Mouse (Mus musculus) thymus, postnatal 10 days (tissue): ENCODE results near the gene Gpr161.

Source experiments
- DNase-seq, 2 experiments: peaks; one replicate each; pipeline ENCODE4 v3.0.0; 2021; ENCODE audit warnings: low spot score in 2 of 2

The Gpr161 gene

DNA sequence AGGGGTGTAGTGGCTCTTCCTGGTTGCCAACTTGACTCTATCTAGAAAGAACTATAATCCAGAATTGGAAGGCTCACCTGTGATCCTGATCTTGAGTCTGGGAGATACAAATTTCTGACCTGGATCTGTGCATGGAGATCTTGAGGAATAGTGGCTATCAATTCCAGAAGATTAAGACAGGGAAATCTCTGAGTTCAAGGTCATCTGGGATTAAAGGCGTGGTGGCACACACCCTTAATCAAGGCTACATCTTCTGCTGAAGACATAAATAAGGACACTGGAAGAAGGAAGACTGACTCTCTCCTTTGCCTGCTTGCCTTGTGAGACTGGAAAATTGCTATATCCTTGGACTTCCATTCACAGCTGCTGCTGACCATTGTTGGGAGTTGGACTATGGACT, at the start of gene Gpr161:
Gpr161 (plus strand) TSS at position 301 of the 400 bp plus-strand sequence.
- no peak for DNase-seq

DNA sequence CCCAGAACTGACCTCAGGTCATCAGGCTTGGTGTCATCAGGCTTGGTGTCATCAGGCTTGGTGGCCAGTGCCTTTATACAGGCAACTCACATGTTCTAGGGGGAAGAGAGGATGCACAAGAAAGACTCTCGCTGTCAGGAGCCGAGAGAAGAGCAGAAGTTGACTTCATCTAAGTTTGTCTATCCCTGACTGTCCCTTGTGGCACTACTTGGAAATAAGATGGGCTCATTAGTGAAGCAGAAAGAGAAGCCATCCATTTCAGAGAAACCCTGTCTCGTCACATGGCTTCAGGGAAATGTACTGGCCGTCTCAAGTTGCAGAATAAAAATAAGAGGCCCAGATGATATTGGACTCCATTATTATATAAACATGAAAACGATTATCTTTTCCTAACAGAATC, 49.0 kb upstream of the Gpr161 start:
- DNase-seq = no peak

DNA sequence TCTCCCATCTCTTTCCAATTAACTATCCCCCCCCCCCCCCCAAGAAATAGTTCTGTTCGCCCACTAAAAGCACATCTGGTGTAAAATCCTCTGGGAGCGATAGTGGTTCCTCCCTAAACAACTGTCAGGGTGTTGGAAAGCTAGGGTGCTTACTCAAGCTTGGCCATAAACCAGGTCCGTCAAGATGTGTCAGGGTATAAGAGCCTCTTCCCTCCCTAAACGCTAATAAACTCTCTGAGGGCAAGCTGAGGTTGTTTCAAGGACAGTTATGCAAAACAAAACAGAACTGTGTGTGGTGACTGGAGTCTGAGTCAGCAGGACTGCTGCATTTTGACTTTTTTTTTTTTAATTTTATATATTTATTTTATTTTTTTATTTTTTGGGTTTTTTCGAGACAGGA, 48.5 kb upstream of the Gpr161 start:
- DNase-seq = no peak

DNA sequence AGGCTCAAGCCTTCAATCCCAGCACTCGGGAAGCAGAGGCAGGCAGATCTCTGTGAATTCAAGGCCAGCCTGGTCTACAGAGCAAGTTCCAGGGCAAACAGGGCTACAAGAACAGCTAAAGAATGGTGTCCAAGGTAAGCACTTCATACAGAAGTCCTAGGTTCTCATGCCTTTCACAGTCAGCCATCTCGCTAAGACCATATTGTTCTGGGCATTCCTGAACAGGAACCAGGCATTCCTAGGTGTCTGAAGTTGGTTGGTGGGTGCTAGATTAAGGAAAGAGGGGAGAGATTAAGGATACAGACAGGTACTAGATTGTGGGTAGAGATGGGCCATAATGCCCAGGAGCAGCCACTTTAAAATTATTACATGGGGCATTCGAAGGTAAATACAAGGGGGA, 47.8 kb upstream of the Gpr161 start:
- no peak for DNase-seq

DNA sequence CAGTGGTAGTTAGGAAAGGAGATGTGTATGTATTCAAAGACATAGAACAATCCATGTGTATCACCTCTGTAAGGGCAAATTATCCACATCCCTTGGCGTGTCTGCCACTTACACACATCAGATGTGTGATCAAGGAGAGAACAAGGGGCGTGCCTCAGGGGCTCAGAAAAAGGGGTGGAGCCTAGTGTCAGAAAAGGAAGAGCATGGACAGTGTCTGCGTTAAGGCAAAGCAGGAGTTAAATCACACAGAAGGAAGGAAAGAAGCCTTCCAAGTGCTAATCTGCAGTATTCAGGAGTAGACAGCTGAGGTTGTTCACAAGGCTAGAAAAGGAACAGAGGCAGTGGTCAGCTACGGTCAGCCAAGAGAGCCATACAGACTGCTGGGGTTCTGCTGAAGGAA, 46.7 kb upstream of the Gpr161 start:
- DNase-seq = no peak

DNA sequence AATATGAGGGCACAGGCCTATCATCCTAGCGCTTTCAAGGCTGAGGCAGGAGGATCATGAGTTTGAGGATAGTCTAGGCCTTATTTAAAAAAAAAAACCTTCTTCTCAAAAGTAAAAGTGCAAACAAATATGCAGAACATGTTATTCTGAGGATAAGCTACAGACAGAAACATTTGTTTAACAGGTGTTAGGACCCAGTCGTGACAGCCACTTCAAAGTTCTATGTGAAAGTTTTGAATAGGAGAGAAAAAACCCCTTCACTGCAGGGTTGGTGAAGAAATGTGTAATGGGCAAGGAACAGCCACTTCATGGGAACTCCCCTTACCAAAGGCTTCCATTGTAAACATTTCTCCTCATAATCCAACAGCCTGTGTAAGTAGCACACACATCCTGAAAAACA, 45.0 kb upstream of the Gpr161 start:
- DNase-seq = no peak

DNA sequence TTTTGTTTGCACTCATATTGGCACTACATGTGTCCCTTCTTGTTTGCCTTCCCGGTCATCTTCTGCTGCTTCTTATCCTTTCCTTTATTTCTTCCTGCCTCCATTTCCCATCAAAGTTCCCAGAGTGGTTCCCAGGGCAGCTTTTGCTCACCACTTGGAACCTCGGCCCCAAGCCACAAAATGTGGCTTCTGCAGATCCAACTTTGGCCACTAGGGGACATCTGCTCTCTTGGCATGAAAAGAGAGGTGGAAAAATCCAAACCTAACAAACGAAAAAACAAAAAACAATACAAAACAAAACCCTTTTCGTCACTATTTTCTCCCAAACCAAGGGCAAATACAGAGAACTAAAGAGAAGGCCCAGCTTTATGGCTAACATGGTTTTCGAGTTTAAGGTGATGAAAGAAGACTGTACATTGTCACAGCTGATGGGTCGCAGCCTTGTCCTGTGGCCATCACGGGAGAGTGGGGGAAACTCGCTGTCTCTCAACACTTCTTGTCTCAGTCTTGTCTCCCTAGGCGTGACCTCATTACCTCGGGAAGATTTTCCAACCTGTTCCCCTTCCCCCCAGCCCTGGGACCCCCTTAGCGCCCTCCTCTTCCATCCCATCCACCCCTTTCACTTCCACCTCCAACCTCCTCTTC, 43.4 kb upstream of the Gpr161 start:
- peak; percentile 12 to 58 for DNase-seq

DNA sequence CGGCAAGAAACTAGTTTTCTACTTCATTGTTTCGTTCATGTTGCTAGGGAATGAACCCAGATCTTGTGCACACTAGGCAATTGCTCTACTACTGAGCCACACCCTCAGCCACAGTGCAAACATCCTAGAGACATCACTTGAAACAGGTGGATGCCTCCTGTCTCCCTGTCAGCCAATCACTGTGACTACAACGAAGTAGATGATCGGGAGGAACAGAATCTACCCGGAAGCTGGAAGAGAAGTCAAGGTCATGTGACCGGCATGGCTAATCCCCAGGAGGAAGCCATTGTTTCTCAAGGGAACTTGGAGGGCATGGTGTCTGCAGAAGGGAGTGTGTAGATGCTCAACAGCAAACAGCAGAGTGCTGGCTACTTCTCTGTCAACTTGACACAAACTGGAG, 20.6 kb upstream of the Gpr161 start:
- no peak for DNase-seq

DNA sequence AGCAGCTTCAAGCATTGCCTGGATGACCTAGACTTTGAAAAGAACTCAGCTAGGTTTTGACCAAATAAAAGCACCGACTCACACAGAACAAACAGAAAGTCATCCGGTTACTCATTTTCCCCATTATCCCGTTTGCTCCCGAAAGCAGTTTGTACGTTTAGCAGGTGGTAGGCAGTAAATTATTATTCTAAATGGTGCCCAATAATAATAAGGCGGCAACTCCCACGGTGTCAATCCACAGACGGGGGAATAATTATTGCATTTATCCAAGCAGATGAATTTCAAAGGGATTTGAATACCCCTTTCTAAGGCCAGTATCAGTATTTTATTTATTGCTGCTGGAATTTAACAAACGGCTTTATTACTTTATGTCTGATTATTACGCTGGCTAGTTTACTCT, 14.8 kb upstream of the Gpr161 start:
- no peak for DNase-seq

DNA sequence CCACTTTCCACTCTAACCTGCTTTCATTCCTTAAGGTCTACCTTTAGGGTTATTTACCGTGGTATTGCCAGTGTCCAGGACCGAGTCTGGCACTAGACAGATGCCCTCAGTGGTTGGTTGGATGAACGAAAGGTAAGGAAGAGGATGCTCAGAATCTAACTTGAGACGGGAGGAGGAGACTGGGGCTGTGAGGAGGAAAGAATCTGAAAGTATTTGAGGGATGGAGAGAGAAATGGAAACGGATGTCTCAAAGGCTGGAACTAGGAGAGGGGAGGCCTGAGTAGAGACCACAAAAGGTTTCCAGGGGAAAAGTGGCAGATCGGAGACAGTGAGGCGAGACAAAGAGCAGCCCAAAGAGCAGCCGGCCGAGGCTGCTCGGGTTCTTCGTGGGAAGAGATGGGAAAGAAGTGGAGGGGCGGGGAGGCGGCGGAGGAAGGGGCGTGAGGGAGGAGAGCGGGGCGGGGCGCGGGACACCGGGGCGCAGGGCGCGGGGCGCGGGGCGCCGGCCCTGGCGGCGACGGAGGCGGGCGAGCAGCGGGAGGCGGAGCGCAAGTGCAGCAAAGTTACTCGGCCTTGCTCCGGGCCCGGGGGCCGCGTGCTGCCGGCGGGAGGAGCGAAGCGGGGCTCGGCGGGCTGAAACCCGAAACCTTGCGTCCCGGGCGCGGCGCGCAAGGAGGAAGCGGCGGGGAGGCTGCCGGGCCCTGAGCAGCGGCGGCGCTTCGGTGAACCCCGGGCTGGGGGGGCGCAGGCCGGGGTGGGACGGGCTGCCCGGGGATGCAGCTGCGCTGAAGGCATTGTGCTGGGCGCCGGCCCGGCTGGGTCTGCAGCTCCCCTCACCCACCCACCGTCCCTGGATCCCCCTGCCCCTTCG, 14.0 kb upstream of the Gpr161 start:
- DNase-seq = peak; percentile 23 to 56

DNA sequence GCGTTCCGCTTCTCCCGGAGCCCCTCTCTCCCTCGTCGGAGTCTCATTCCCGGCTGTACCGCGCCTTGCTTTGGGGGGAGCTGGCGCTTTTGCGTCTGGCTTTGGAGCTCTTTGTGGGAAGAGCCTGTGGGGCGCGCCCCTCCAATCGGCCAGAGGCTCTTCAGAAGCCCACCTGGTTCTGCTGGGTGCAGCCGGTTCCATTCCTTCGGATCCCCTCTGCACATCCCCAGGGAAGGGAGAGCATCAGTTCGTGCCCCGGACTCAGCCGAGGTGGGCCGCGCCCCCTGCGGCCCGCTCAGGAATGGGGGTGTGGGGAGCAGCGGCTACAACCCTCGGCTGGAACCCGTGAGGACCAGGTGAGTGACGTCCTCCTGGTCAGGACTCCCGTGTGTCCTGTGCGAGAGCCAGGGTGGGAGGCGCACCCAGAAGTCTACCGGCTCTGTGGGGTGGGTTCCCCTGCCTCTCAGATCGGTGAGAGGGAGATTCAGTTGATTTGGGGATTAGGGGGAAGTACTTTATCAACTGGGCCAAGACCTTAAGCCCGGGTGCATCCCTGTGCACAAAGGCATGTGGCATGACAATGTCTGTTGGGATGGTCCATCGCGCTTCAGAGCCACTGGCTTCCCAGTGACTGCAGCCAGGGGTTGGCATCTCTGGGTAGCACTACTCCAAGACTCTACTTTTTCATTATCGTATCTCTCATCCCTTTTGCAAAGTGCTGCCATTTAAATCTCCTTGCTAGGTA, 13.2 kb upstream of the Gpr161 start:
- no peak for DNase-seq

DNA sequence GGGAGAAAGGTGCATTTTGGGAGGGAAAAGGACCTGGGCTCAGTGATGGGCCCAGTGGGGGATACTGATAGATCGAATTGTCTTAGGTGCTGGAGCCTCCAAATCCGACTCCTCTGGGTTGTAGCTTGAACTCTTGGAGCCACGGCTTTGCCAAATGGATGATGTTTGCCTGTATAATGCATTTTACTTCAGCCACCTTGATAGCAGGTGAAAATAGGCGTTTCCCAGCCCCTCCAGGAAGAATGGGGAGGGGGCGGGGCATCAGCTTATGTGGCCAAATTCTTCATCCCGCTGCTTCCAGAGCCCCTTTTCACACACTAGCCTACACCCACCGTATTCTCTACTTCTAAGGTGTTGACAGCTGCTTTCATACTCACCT, 12.6 kb upstream of the Gpr161 start:
- no peak for DNase-seq

DNA sequence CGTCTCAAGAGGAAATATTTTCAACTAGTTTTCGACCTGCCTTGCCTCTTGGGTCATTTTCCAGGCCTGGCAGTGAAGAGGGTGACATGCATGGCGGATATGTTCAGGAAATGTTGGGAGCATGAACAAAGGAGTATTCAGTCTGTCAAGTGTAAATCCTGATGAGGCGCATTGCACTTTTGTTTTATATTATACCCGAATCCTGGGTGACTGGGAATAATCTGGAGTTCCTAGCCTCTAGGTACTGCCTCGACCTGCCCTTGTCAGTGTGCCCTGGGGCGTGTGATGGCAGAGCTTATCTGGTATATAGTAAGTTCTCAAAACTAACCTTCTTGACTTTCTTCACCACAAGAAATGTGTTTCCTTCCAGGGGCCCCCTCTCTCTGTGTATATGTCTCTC, 11.5 kb upstream of the Gpr161 start:
- no peak for DNase-seq

DNA sequence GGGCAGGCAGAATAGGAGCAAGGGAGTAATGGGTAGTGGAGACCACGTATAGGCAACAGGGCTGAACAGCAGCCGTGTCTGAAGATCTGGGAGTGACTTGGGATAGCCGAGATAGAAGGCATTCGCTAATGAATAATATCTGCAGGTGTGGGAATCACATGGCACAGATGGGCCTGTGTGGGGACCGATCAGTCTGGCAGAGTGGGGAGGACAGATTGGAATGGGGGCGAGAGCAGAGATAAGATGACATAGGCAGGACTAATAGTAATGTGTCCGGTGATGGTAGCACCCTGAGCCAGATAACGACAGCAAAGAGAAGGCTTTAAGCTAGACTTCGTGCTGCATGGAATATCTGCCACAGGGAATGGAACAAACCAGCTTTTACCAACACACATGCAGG, 7.4 kb upstream of the Gpr161 start:
- DNase-seq = no peak

DNA sequence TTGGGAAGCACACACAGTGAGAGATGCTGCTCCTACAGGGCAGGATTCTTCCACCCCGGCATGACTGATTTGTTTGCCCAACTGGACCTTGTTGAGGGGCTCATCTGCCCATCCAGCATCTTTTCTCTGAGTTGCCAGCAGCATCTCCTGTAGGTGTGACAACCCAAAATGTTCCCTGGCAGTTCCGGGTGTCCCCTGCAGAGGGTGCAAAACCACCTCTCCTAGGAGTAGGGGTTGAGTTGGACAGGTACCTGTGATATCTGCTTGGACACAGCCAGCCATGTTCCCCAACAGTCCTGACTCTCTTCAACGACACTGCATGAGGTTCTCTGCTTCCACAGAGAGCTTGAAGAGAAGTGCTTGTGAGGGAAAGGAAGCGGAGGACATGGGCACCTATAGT, 5.8 kb upstream of the Gpr161 start:
- peak in 1 of 2 experiments; percentile 33 for DNase-seq

DNA sequence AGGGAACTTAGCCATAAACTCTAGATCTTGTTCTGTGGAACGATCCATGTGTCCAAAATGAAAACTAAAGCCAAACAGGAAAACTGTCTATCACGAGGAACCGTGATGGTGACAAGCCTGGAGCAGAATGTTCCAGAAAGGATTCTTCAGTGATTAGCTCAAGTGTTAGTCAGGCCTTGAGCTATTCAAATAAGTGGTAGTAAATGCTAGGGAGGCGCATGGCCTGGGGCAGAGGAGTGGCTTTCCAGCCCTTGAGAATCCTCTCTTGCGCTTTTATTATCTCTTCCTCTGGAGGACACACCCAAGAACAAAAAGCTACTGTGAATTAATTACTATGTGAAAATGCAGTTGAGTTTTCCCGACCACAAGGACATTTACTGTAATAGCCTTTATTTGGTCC, 4.0 kb upstream of the Gpr161 start:
- DNase-seq = no peak

DNA sequence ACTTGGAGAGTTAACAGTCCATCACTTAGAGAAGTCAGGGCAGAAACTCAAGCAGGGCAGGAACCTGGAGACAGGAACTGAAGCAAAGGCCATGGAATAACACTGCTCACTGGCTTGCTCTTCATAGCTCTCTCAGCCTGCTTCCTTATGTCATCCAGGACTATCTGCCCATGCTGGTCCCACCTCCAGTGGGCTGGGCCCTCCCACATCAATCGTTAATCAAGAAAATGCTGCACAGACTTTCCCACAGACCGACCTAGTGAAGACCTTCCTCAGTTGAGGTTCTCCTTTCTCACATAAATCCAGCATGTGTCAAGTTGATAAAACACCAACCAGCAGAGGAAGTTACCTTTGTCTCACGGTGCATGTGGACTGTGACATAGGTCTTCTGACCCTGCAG, 5.5 kb downstream of the Gpr161 start:
- DNase-seq = no peak

DNA sequence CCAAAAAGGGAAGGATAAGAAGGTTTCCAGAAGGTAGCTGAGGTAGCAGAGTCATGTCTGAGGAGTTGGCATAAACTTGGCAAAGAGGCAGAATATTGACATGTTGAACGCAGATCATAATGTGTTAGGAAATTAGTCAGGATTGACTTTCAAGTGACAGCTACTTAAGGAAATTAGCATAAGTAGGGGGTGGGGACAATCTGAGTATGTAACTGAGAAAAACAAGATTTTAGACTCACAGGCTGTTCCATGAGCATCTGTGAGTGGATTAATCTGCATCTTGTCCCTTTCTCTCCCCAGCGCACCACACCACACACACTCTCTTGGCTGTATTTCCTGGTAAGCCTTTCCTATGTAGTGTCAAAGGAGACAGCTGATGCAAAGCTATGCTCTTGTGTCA, 6.0 kb downstream of the Gpr161 start:
- no peak for DNase-seq

DNA sequence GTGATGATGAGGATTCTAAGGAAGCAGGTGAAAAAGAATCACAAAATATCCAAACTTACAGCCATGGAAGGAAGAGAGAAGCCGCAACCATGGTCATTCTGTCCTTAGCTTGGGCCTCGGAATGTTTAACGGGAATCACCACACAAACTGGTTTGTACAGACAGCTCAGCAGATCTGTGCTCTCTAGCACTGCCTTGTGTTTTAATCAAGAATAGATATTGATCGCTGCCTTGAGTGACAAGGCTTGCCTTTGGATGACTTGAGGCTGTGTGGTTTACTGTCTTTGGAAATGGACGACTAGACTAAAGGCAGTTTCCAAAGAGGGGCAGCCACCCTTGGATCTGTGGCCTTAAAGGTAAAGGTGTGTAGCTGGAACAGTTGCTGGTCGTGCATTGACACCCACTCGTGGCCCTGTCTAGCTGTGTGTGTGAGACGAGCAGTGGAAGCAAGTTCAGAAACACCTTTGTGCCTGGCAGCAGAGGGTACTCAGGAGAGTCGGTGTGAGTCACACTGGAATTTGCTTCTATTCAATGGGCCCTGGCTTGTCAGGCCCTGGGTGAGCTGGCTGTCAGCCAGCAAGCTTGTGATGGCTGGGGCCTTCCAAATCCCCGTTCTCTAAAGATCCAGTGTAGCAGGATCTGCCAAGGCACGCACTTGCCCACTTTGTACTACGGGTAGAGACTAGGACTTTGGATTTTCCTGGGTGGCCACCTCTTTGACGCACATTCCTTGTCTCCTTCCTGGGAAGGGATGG, 7.0 kb downstream of the Gpr161 start:
- DNase-seq = no peak

DNA sequence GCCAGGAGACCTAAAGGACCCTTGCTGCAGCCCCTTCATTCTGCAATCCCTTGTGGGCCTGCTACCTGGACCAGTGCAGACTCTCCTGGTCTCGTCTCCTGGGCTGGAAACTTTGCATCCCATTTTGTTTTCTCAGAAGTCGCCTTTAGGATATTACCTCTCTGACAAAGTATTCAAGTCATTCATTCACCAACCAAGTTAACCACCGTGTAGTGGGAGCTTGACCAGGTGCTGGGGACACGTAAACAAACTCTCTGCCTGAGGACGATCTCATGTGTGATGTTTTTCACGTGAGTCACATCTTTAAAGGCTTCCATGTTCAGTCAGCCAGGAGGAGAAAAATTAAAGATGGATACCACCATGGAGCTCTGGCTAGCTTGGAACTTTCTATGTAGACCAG, 7.6 kb downstream of the Gpr161 start:
- no peak for DNase-seq

DNA sequence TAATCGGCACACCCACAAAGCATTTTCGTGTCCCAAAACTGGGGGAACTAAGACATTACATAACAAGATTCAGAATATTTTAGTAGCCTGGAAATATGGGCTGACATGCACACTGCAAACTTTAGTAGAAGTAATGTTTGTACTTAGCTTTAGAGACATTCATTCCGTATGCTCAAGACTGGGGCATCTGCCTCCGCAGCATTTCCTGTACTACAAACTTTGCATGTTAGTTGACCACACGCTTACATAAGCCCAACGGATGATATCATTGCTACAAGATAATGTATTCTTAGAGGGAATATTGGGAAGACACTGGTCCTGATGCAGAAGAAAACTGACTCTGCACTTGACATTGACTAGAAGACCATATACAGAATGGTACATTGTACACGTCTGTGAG, 8.8 kb downstream of the Gpr161 start:
- no peak for DNase-seq

DNA sequence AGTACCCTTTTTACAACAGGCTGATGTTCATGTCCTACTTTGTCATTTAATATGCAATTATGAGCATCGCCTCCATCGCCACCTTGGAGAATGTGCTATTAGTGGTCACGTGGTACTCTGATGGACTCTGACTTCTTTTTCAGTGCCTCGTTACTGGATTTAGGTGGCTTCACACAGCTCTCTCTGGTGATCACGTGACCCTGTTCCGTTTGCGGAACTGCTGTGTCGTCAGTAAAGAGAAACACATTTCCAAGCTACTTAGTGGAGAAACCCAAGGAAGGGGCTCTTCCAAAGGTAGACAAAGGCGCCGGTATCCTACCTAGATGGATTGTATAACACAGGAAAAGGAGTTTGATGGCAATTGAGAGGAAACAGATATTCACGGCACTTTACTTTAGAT, 12.6 kb downstream of the Gpr161 start:
- DNase-seq = no peak
